Mouse (Mus musculus): ENCODE results near the gene Mast4.

Gene Mast4

GRCm38 (mm10) chr13:102811129-102811832, 523.0 kb downstream of the Mast4 start:
- DNase-seq (ENCODE audit: low spot score in 2 of 2): peak; percentile 17 to 38

- no peak for DNase-seq (ENCODE audit: low spot score in 2 of 2)
Observed at GRCm38 (mm10) chr13:102806652-102807051, 527.6 kb downstream of the Mast4 start.

- no peak for DNase-seq (ENCODE audit: low spot score in 2 of 2)
Observed at GRCm38 (mm10) chr13:102805190-102805589, 529.1 kb downstream of the Mast4 start.

- no peak for DNase-seq (ENCODE audit: low spot score in 2 of 2)
Observed at GRCm38 (mm10) chr13:102803206-102803605, 531.1 kb downstream of the Mast4 start.

GRCm38 (mm10) chr13:102792157-102792556, 542.1 kb downstream of the Mast4 start:
- DNase-seq (ENCODE audit: low spot score in 2 of 2): no peak

GRCm38 (mm10) chr13:102790601-102791155, 543.6 kb downstream of the Mast4 start:
- DNase-seq (ENCODE audit: low spot score in 2 of 2): no peak

- no peak for DNase-seq (ENCODE audit: low spot score in 2 of 2)
Observed at GRCm38 (mm10) chr13:102786666-102787230, 547.5 kb downstream of the Mast4 start.

GRCm38 (mm10) chr13:102783531-102784310, 550.6 kb downstream of the Mast4 start:
- no peak for DNase-seq (ENCODE audit: low spot score in 2 of 2)

- no peak for DNase-seq (ENCODE audit: low spot score in 2 of 2)
Observed at GRCm38 (mm10) chr13:102779275-102779674, 555.0 kb downstream of the Mast4 start.

- no peak for DNase-seq (ENCODE audit: low spot score in 2 of 2)
Observed at GRCm38 (mm10) chr13:102778859-102779258, 555.4 kb downstream of the Mast4 start.

- DNase-seq (ENCODE audit: low spot score in 2 of 2): no peak
Observed at GRCm38 (mm10) chr13:102775506-102775905, 558.8 kb downstream of the Mast4 start.

GRCm38 (mm10) chr13:102774786-102775201, 559.5 kb downstream of the Mast4 start:
- DNase-seq (ENCODE audit: low spot score in 2 of 2): peak in 1 of 2 experiments; percentile 22

GRCm38 (mm10) chr13:102773169-102773568, 561.1 kb downstream of the Mast4 start:
- no peak for DNase-seq (ENCODE audit: low spot score in 2 of 2)

GRCm38 (mm10) chr13:102770194-102770593, 564.1 kb downstream of the Mast4 start:
- peak in 1 of 2 experiments; percentile 42 for DNase-seq (ENCODE audit: low spot score in 2 of 2)

GRCm38 (mm10) chr13:102768512-102768911, 565.8 kb downstream of the Mast4 start:
- DNase-seq (ENCODE audit: low spot score in 2 of 2): no peak

- DNase-seq (ENCODE audit: low spot score in 2 of 2): no peak
Observed at GRCm38 (mm10) chr13:102767110-102767509, 567.2 kb downstream of the Mast4 start.

GRCm38 (mm10) chr13:102765216-102765615, 569.1 kb downstream of the Mast4 start:
- DNase-seq (ENCODE audit: low spot score in 2 of 2): no peak

- DNase-seq (ENCODE audit: low spot score in 2 of 2): no peak
Observed at GRCm38 (mm10) chr13:102764218-102764617, 570.1 kb downstream of the Mast4 start.

- no peak for DNase-seq (ENCODE audit: low spot score in 2 of 2)
Observed at GRCm38 (mm10) chr13:102762203-102762602, 572.1 kb downstream of the Mast4 start.

- no peak for DNase-seq (ENCODE audit: low spot score in 2 of 2)
Observed at GRCm38 (mm10) chr13:102761410-102761809, 572.9 kb downstream of the Mast4 start.

- no peak for DNase-seq (ENCODE audit: low spot score in 2 of 2)
Observed at GRCm38 (mm10) chr13:102758021-102758420, 576.3 kb downstream of the Mast4 start.

GRCm38 (mm10) chr13:102756071-102756470, 578.2 kb downstream of the Mast4 start:
- DNase-seq (ENCODE audit: low spot score in 2 of 2): no peak
